Mouse (Mus musculus) limb, embryonic 14.5 days (tissue): ENCODE measurements around the gene Nat9. TPM values are rescaled to one million over a fixed set of nuclear protein-coding genes. Genes with fewer than 3 reads are reported as not detected.

Experiments
- ATAC-seq: fragments of 200-750 bp; cut with Nextera tagmentation; 2 replicates; pipeline ENCODE4 v1.8.0; 2017; ENCODE audit warnings: low read depth, moderate number of reproducible peaks, moderate TSS enrichment; ENCODE audit not compliant: low FRiP score
- DNase-seq: peaks from one replicate; pipeline ENCODE4 v3.0.0-alpha.2; 2015; ENCODE audit warnings: low spot score
- H3K27ac ChIP-seq: fragments of 300-500 bp; sonication (generic); replicated peaks from 2 replicates; pipeline ENCODE4 v1.5.1; 2014; ENCODE audit warnings: low read depth, mild to moderate bottlenecking, low read length, moderate library complexity, mixed read lengths
- H3K27me3 ChIP-seq: fragments of 300-500 bp; sonication (generic); 2 replicates; pipeline ENCODE4 v1.6.1; 2014; ENCODE audit warnings: low read length, mixed read lengths; ENCODE audit not compliant: control insufficient read depth, insufficient read depth
- H3K36me3 ChIP-seq: fragments of 300-500 bp; sonication (generic); 2 replicates; pipeline ENCODE4 v1.6.1; 2014; ENCODE audit warnings: mild to moderate bottlenecking, low read length, moderate library complexity, mixed read lengths; ENCODE audit not compliant: control insufficient read depth, insufficient read depth
- H3K4me1 ChIP-seq: fragments of 300-500 bp; sonication (generic); 2 replicates; pipeline ENCODE4 v1.6.1; 2014; ENCODE audit warnings: antibody characterized with exemption, low read length, mixed read lengths; ENCODE audit not compliant: control insufficient read depth, insufficient read depth
- H3K4me2 ChIP-seq: fragments of 300-500 bp; sonication (generic); replicated peaks from 2 replicates; pipeline ENCODE4 v1.6.1; 2014; ENCODE audit warnings: low read depth, mild to moderate bottlenecking, low read length, moderate library complexity; ENCODE audit not compliant: severe bottlenecking
- H3K4me3 ChIP-seq: fragments of 300-500 bp; sonication (generic); replicated peaks from 2 replicates; pipeline ENCODE4 v1.5.1; 2014; ENCODE audit warnings: low read length
- H3K9ac ChIP-seq: fragments of 300-500 bp; sonication (generic); 2 replicates; pipeline ENCODE4 v1.6.1; 2014; ENCODE audit warnings: mild to moderate bottlenecking, low read depth, low read length, moderate library complexity; ENCODE audit not compliant: severe bottlenecking
- H3K9me3 ChIP-seq: fragments of 300-500 bp; sonication (generic); 2 replicates; pipeline ENCODE4 v1.6.1; 2016; ENCODE audit warnings: low read length; ENCODE audit not compliant: control insufficient read depth
- POLR2A ChIP-seq: fragments of 200-500 bp; IDR thresholded peaks from 2 replicates; pipeline ENCODE4 v1.8.0; 2012; ENCODE audit warnings: inconsistent platforms, mild to moderate bottlenecking, moderate library complexity, borderline replicate concordance; ENCODE audit not compliant: insufficient read depth, insufficient read length; ENCODE audit errors: extremely low read depth
- WGBS: fragments of 180-500 bp; shearing (Covaris S2); extraction: QIAGEN DNeasy Blood & Tissue Kit; methylation state at CpG from one replicate; pipeline ENCODE4 v1.1.7; 2014; 5-methylcytosine and 5-hydroxymethylcytosine counted together
- polyA plus RNA-seq, 2 experiments: library from polyadenylated mRNA; depleted of rRNA in 1 of 2; stranded (reverse) in 1 of 2; unstranded in 1 of 2; fragments of >200 nt; fragmentation: Nextera tagmentation in 1 of 2; extraction: Ambion mirVana in 1 of 2; gene quantifications; 2 replicates each; pipeline versions ENCODE4 v1.2.1 to v1.2.3; 2012 to 2014

The Nat9 gene
- polyA plus RNA-seq, 2 experiments = 20.0 to 32.1 TPM

DNA sequence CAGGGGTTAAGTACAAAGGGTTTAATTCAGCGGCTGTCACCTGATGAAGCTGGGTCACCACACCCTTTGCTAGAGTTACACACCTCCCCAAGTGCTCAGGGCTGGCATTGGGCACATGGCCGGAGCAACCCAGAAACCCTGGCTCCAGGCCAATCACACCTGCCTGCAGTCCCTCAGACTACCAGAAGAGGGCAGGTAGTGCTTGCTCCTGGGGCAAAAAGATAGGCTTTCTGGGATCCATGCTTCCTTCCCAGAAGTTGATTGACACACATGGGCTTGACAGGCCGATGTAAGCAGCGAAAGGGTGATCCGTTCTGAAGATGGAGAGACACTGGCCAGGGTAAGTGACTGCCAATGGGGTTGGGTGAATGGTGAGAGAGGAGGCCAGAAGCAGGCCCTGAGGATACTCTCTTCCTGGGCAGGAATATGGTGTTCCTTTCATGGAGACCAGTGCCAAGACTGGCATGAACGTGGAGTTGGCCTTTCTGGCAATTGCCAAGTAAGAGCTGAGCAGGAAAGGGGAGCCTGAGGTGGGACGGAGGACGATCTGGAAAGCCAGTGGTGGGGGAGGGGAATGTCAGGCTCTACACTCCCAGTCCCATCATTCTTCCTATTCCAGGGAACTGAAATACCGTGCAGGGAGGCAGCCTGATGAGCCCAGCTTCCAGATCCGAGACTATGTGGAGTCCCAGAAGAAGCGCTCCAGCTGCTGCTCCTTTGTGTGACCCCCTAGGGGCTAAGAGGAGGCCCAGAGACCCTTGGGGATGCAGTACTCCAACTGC, 27.5 kb downstream of the Nat9 start:
- Histone ChIP-seq H3K27ac (no peak overlapping the region), H3K9ac (no peak overlapping the region), H3K4me3 (no peak overlapping the region), H3K9me3 (no peaks in the 10 kb centered on the region), H3K27me3 (peaks cover 26% of the 10 kb centered on the region), H3K4me2 (no peak overlapping the region), H3K4me1 (peaks cover 28% of the 10 kb centered on the region), H3K36me3 (no peaks in the 10 kb centered on the region)
- TF ChIP-seq POLR2A = no peak
- 54% methylated on average over 11 of the region's 11 CpGs for WGBS
- ATAC-seq = no peak
- no peak for DNase-seq

DNA sequence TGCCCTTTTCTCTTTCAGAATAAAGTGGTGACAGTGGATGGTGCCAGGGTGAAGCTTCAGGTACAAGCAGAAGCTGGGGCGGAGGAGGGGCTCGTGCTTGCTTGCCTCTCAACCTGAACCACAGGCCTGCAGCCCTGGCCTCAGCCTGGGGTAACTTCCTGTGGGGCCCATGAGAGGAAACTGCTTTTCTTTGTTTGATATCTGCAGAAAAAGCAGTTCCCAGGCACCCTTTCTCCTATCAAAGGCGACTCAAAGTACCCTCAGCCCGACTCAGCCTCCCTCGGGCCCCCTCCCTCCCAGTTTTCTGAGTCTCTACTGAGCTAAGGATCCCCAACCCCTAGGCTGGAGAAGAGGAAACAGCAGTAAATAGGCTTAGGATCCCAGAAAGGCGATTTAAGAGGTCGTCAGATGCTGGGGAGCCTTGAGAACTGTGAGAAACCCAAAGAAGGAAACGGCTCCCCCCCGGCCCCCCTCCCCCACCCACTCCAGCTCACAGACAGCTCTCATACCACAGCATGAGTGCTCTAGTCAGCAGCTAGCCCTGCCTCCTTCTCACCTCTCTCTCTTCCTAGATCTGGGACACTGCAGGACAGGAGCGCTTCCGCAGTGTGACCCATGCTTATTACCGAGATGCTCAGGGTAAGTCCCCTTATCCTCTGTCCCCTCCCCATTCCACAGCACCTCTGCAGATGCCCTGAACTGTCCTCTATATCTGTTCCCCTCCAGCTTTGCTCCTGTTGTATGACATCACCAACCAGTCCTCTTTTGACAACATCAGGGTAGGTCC, 29.5 kb downstream of the Nat9 start:
- TF ChIP-seq POLR2A = no peak
- H3K9ac ChIP-seq = peak overlapping the region; percentile 31; the same call in 1 of the 2 replicates
- DNase-seq (no peak), ATAC-seq (no peak)
- peaks cover 17% of the 10 kb centered on the region for H3K4me1 ChIP-seq
- no peak overlapping the region for H3K4me3 ChIP-seq
- no peaks in the 10 kb centered on the region for H3K36me3 ChIP-seq
- H3K4me2 ChIP-seq = no peak overlapping the region; the same call in 1 of the 2 replicates
- no peaks in the 10 kb centered on the region for H3K9me3 ChIP-seq
- 22% methylated on average over 12 of the region's 12 CpGs for WGBS
- no peak overlapping the region for H3K27ac ChIP-seq
- peaks cover 25% of the 10 kb centered on the region for H3K27me3 ChIP-seq

- 2% methylated on average over 5 of the region's 5 CpGs for WGBS
- Histone ChIP-seq H3K9ac (no peak overlapping the region), H3K27me3 (peaks cover 21% of the 10 kb centered on the region), H3K27ac (no peak overlapping the region), H3K4me1 (peaks cover 18% of the 10 kb centered on the region), H3K4me2 (no peak overlapping the region), H3K36me3 (no peaks in the 10 kb centered on the region), H3K9me3 (no peaks in the 10 kb centered on the region), H3K4me3 (no peak overlapping the region)
- no peak for TF ChIP-seq POLR2A
- DNase-seq (no peak), ATAC-seq (no peak)
Observed at GRCm38 (mm10) chr11:115155053-115155634, 32.5 kb downstream of the Nat9 start.

- Histone ChIP-seq H3K4me2 (peak overlapping the region; percentile 48), H3K9me3 (peaks cover 3% of the 10 kb centered on the region; the same call in 1 of the 2 replicates), H3K36me3 (no peaks in the 10 kb centered on the region), H3K27ac (no peak overlapping the region), H3K4me3 (peak overlapping the region; percentile 30), H3K27me3 (peaks cover 21% of the 10 kb centered on the region), H3K4me1 (peaks cover 18% of the 10 kb centered on the region), H3K9ac (peak overlapping the region; percentile 31; the same call in 1 of the 2 replicates)
- no peak for TF ChIP-seq POLR2A
- ATAC-seq (peak; percentile 67), DNase-seq (peak; percentile 54)
- WGBS = 1% methylated on average over 23 of the region's 35 CpGs
Observed at GRCm38 (mm10) chr11:115153699-115154292, 33.9 kb downstream of the Nat9 start.

DNA sequence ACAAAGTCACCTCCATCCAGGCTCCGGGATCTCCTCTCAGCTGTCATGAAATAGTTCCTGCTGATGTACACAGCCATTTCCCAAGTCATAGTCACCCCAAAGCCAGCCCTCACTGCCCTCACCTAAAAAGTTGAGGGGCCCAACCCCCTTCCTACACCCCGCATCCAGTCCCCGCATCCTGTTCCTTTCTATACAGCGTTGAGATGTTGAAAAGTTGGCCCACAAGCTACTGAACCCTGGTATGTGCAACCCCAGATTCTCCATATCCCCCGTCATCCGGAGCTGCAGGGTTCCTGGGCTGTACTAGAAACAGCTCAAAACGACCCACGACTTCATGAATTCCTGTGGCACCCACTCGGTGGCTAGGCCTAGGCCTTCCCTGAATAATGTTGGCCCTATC, 34.6 kb downstream of the Nat9 start:
- Histone ChIP-seq H3K9me3 (peaks cover 3% of the 10 kb centered on the region; the same call in 1 of the 2 replicates), H3K36me3 (no peaks in the 10 kb centered on the region), H3K9ac (no peak overlapping the region), H3K4me2 (no peak overlapping the region), H3K27ac (no peak overlapping the region), H3K27me3 (peaks cover 21% of the 10 kb centered on the region), H3K4me1 (peaks cover 14% of the 10 kb centered on the region), H3K4me3 (no peak overlapping the region)
- 77% methylated on average over 9 of the region's 9 CpGs for WGBS
- no peak for ATAC-seq
- DNase-seq = no peak
- no peak for TF ChIP-seq POLR2A
